Mouse (Mus musculus): ENCODE data around the gene Akap9.
A peak's percentile ranks its signal among the peaks of the same experiment; 100 is the strongest.

DNA sequence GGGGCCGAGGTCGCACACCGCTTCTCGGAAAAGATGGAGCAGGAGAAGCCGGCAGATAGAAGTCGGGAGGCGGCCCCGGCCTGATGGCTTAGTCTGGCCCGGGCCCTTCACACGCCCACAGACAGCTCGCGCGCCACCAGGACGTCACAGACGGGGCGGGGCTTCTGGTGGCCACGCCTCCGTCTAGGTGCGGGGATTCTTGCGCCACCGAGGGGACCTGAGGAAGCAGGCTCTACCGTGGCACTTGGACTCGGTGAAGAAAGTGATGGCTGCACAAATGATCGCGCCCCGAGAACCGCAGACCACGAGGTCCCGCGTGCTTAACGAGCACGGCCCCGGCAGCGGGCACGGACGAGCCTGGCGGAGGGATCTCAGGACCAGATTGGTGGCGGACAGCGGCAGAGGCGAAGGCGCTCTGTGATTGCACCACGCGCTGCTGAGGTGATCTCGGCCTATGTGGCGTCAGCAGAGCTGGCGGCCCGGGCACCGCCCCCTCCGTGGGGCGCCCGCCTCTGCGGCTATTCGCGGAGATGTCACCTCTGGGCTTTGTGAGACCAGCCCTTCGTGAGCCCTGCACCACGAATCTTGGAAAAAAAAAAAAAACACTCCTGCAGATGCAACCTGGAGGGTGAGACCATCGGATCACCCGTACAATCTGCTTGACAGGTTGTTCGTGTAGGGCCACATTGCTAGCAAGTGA, 176.6 kb downstream of the Akap9 start, which contains the start of gene Cyp51:
- TF ChIP-seq TAL1 (IDR thresholded peaks at IDR 0.05; ENCODE audit: low read length) (no peak), CTCF (IDR thresholded peaks at IDR 0.05 in 2 of 3, conservative IDR thresholded peaks at IDR 0.05 in 1 of 3; ENCODE audit: control insufficient read depth in 1 of 3, insufficient read depth in 1 of 3, low read depth in 2 of 3, low read length in 3 of 3, poor library complexity in 1 of 3, severe bottlenecking in 1 of 3) (no peak), MAX (IDR thresholded peaks at IDR 0.05; ENCODE audit: low read length) (no peak; the same call in none of the 2 replicates), RAD21 (IDR thresholded peaks at IDR 0.05; ENCODE audit: low read depth, low read length) (no peak), UBTF (IDR thresholded peaks at IDR 0.05; ENCODE audit: borderline replicate concordance, insufficient read depth, low read depth, low read length) (no peak), MEF2A (IDR thresholded peaks at IDR 0.05; ENCODE audit: extremely low read depth, insufficient replicate concordance, low read depth, low read length, poor library complexity, severe bottlenecking) (no peak), POLR2A (IDR thresholded peaks at IDR 0.05; ENCODE audit: control insufficient read depth in 1 of 2, insufficient read depth in 1 of 2, low read depth in 1 of 2, low read length in 2 of 2, poor library complexity in 1 of 2) (peak in 1 of 2 experiments; percentile 73; a peak in 2 of 4 replicates), E2F4 (IDR thresholded peaks at IDR 0.05; ENCODE audit: borderline replicate concordance, low read depth, low read length) (no peak)
